Mouse (Mus musculus): Measurements from ENCODE around the gene 2410004B18Rik.

DNA sequence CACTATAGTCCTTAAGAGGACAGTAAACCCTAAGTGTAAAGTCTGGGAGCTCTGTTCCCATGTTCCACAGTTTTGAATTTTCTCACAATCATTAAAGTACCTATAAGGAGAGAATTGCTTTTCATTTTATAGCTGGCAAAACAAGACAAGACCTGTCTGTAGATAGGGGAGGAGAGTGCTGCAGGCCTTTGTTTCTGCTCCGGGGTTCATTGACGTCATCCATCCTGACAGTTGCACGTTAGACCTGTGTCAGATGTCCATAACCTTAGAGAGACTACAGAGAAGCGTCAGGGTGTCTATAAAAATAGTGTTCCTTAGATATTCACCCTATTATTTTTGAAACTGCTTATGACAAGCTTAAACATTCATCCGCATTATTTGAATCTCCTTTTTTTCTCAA, 12.3 kb upstream of the 2410004B18Rik start:
- TF ChIP-seq CTCF (IDR thresholded peaks at IDR 0.05; ENCODE audit: extremely low read depth, insufficient read length, insufficient replicate concordance, low read depth, low read length) (no peak), POLR2A (IDR thresholded peaks at IDR 0.05; ENCODE audit: low read depth, low read length) (no peak)
